Mouse (Mus musculus): ENCODE measurements around the gene 2010300C02Rik. TPM values are rescaled to one million over a fixed set of nuclear protein-coding genes. Genes with fewer than 3 reads are reported as not detected.

The 2010300C02Rik gene
- polyA plus RNA-seq, 1 experiment from 2014 or later, result 0.42 TPM

GRCm38 (mm10) chr1:37735932-37736331, 16.0 kb upstream of the 2010300C02Rik start:
- no peak overlapping the region for H3K4me3 ChIP-seq (ENCODE audit: low read depth, low read length)
- H3K27ac ChIP-seq (ENCODE audit: low read length), result no peak overlapping the region
- H3K36me3 ChIP-seq (ENCODE audit: control insufficient read depth, insufficient read depth), result no peaks in the 10 kb centered on the region
- H3K9me3 ChIP-seq (replicated peaks; ENCODE audit: control insufficient read depth, low read length), result no peaks in the 10 kb centered on the region
- H3K9ac ChIP-seq (ENCODE audit: low read depth, low read length), result no peak overlapping the region
- no peaks in the 10 kb centered on the region for H3K4me1 ChIP-seq (ENCODE audit: control insufficient read depth, low read depth, low read length)
- H3K4me2 ChIP-seq (ENCODE audit: low read depth, low read length), result no peak overlapping the region
- WGBS (ENCODE audit: insufficient replicate concordance), result 39% methylated on average over 5 of the region's 5 CpGs
- no peak for ATAC-seq (ENCODE audit: low read depth)
- no peaks in the 10 kb centered on the region for H3K27me3 ChIP-seq (ENCODE audit: control insufficient read depth, insufficient read depth, low read depth, low read length)

- no peaks in the 10 kb centered on the region for H3K4me1 ChIP-seq (ENCODE audit: control insufficient read depth, low read depth, low read length)
- H3K9ac ChIP-seq (ENCODE audit: low read depth, low read length), result no peak overlapping the region
- no peak overlapping the region for H3K27ac ChIP-seq (ENCODE audit: low read length)
- H3K9me3 ChIP-seq (replicated peaks; ENCODE audit: control insufficient read depth, low read length), result no peaks in the 10 kb centered on the region
- no peaks in the 10 kb centered on the region for H3K27me3 ChIP-seq (ENCODE audit: control insufficient read depth, insufficient read depth, low read depth, low read length)
- H3K36me3 ChIP-seq (ENCODE audit: control insufficient read depth, insufficient read depth), result no peaks in the 10 kb centered on the region
- WGBS (ENCODE audit: insufficient replicate concordance), result 50% methylated on average over 7 of the region's 7 CpGs
- H3K4me3 ChIP-seq (ENCODE audit: low read depth, low read length), result no peak overlapping the region
- ATAC-seq (ENCODE audit: low read depth), result no peak
- no peak overlapping the region for H3K4me2 ChIP-seq (ENCODE audit: low read depth, low read length)
These were observed 15.0 kb upstream of the 2010300C02Rik start for GRCm38 (mm10) chr1:37734841-37735240.

GRCm38 (mm10) chr1:37729353-37729752, 9.5 kb upstream of the 2010300C02Rik start:
- 70% methylated on average over 8 of the region's 8 CpGs for WGBS (ENCODE audit: insufficient replicate concordance)
- H3K4me1 ChIP-seq (ENCODE audit: control insufficient read depth, low read depth, low read length), result no peaks in the 10 kb centered on the region
- no peak for ATAC-seq (ENCODE audit: low read depth)
- no peaks in the 10 kb centered on the region for H3K36me3 ChIP-seq (ENCODE audit: control insufficient read depth, insufficient read depth)
- H3K27me3 ChIP-seq (ENCODE audit: control insufficient read depth, insufficient read depth, low read depth, low read length), result no peaks in the 10 kb centered on the region
- no peak overlapping the region for H3K27ac ChIP-seq (ENCODE audit: low read length)
- H3K4me3 ChIP-seq (ENCODE audit: low read depth, low read length), result no peak overlapping the region
- H3K9ac ChIP-seq (ENCODE audit: low read depth, low read length), result no peak overlapping the region
- H3K4me2 ChIP-seq (ENCODE audit: low read depth, low read length), result no peak overlapping the region
- no peaks in the 10 kb centered on the region for H3K9me3 ChIP-seq (replicated peaks; ENCODE audit: control insufficient read depth, low read length)

GRCm38 (mm10) chr1:37728053-37728452, 8.2 kb upstream of the 2010300C02Rik start:
- Histone ChIP-seq H3K27me3 (ENCODE audit: control insufficient read depth, insufficient read depth, low read depth, low read length) (no peaks in the 10 kb centered on the region), H3K4me3 (ENCODE audit: low read depth, low read length) (no peak overlapping the region), H3K9me3 (replicated peaks; ENCODE audit: control insufficient read depth, low read length) (no peaks in the 10 kb centered on the region), H3K9ac (ENCODE audit: low read depth, low read length) (no peak overlapping the region), H3K4me1 (ENCODE audit: control insufficient read depth, low read depth, low read length) (no peaks in the 10 kb centered on the region), H3K27ac (ENCODE audit: low read length) (no peak overlapping the region), H3K36me3 (ENCODE audit: control insufficient read depth, insufficient read depth) (no peaks in the 10 kb centered on the region), H3K4me2 (ENCODE audit: low read depth, low read length) (no peak overlapping the region)
- WGBS (ENCODE audit: insufficient replicate concordance), result 53% methylated on average over 10 of the region's 10 CpGs
- ATAC-seq (ENCODE audit: low read depth), result no peak

- Histone ChIP-seq H3K9ac (ENCODE audit: low read depth, low read length) (no peak overlapping the region), H3K36me3 (ENCODE audit: control insufficient read depth, insufficient read depth) (no peaks in the 10 kb centered on the region), H3K4me2 (ENCODE audit: low read depth, low read length) (no peak overlapping the region), H3K4me1 (ENCODE audit: control insufficient read depth, low read depth, low read length) (no peaks in the 10 kb centered on the region), H3K27ac (ENCODE audit: low read length) (no peak overlapping the region), H3K9me3 (replicated peaks; ENCODE audit: control insufficient read depth, low read length) (no peaks in the 10 kb centered on the region), H3K27me3 (ENCODE audit: control insufficient read depth, insufficient read depth, low read depth, low read length) (no peaks in the 10 kb centered on the region), H3K4me3 (ENCODE audit: low read depth, low read length) (no peak overlapping the region)
- no peak for ATAC-seq (ENCODE audit: low read depth)
- 62% methylated on average over 8 of the region's 8 CpGs for WGBS (ENCODE audit: insufficient replicate concordance)
These were observed 7.3 kb upstream of the 2010300C02Rik start for GRCm38 (mm10) chr1:37727186-37727585.

DNA sequence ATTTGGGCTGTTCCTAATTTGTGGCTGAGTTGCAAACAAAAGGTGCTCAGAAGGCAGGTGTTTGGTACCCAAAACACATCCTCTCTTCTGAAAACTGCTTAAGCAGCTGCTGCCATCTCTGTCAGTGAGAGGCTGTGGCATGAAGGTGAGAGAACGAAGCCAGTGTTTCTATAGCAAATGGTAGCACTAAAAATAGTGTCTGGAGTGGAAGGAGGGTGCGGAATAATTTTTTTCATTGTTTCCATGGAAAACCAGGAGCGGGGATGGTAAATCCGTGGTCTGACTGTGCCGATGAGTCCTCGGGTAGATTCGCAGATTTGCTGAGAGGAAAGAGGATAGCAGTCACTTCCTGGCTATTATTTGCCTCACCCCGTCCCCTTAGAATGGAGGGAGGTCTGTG, 6.5 kb upstream of the 2010300C02Rik start:
- Histone ChIP-seq H3K9ac (ENCODE audit: low read depth, low read length) (no peak overlapping the region), H3K4me1 (ENCODE audit: control insufficient read depth, low read depth, low read length) (no peaks in the 10 kb centered on the region), H3K36me3 (ENCODE audit: control insufficient read depth, insufficient read depth) (no peaks in the 10 kb centered on the region), H3K27me3 (ENCODE audit: control insufficient read depth, insufficient read depth, low read depth, low read length) (no peaks in the 10 kb centered on the region), H3K9me3 (replicated peaks; ENCODE audit: control insufficient read depth, low read length) (no peaks in the 10 kb centered on the region), H3K4me2 (ENCODE audit: low read depth, low read length) (no peak overlapping the region), H3K27ac (ENCODE audit: low read length) (no peak overlapping the region), H3K4me3 (ENCODE audit: low read depth, low read length) (no peak overlapping the region)
- WGBS (ENCODE audit: insufficient replicate concordance), result 52% methylated on average over 8 of the region's 8 CpGs
- no peak for ATAC-seq (ENCODE audit: low read depth)

DNA sequence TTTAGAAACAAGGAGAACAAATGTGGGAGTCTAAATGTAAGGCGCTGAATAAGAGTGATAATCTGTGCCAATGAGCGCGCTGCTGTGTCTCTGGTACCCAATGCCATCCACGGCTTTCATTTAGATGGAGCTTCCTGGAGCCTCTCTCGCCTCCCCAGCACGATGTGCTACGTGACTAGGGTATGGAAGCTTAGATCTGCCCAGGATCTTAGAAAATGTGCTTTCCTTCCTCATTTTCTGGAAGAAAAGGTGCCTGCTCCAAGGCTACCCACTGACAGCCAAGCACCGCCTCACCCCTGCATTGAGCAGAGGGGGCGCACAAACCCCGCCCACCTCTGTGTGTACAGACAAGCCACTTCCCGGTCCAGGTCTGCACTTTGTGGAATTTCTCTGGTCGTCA, 6.0 kb upstream of the 2010300C02Rik start:
- H3K4me3 ChIP-seq (ENCODE audit: low read depth, low read length), result no peak overlapping the region
- peaks cover 4% of the 10 kb centered on the region; the same call in 1 of the 2 replicates for H3K27me3 ChIP-seq (ENCODE audit: control insufficient read depth, insufficient read depth, low read depth, low read length)
- no peak overlapping the region for H3K9ac ChIP-seq (ENCODE audit: low read depth, low read length)
- H3K9me3 ChIP-seq (replicated peaks; ENCODE audit: control insufficient read depth, low read length), result no peaks in the 10 kb centered on the region
- no peak for ATAC-seq (ENCODE audit: low read depth)
- WGBS (ENCODE audit: insufficient replicate concordance), result 34% methylated on average over 12 of the region's 12 CpGs
- H3K27ac ChIP-seq (ENCODE audit: low read length), result no peak overlapping the region
- no peaks in the 10 kb centered on the region for H3K36me3 ChIP-seq (ENCODE audit: control insufficient read depth, insufficient read depth)
- no peaks in the 10 kb centered on the region for H3K4me1 ChIP-seq (ENCODE audit: control insufficient read depth, low read depth, low read length)
- no peak overlapping the region for H3K4me2 ChIP-seq (ENCODE audit: low read depth, low read length)

- H3K27ac ChIP-seq (ENCODE audit: low read length), result no peak overlapping the region
- 49% methylated on average over 5 of the region's 5 CpGs for WGBS (ENCODE audit: insufficient replicate concordance)
- H3K4me1 ChIP-seq (ENCODE audit: control insufficient read depth, low read depth, low read length), result no peaks in the 10 kb centered on the region; the same call in 1 of the 2 replicates
- ATAC-seq (ENCODE audit: low read depth), result no peak
- H3K36me3 ChIP-seq (ENCODE audit: control insufficient read depth, insufficient read depth), result no peaks in the 10 kb centered on the region
- no peaks in the 10 kb centered on the region for H3K9me3 ChIP-seq (replicated peaks; ENCODE audit: control insufficient read depth, low read length)
- H3K9ac ChIP-seq (ENCODE audit: low read depth, low read length), result no peak overlapping the region
- no peak overlapping the region for H3K4me3 ChIP-seq (ENCODE audit: low read depth, low read length)
- peaks cover 33% of the 10 kb centered on the region for H3K27me3 ChIP-seq (ENCODE audit: control insufficient read depth, insufficient read depth, low read depth, low read length)
- H3K4me2 ChIP-seq (ENCODE audit: low read depth, low read length), result no peak overlapping the region
These were observed 1.2 kb upstream of the 2010300C02Rik start for GRCm38 (mm10) chr1:37721092-37721491.

- Histone ChIP-seq H3K27ac (ENCODE audit: low read length) (no peak overlapping the region), H3K4me2 (ENCODE audit: low read depth, low read length) (peak overlapping the region; percentile 70), H3K4me1 (ENCODE audit: control insufficient read depth, low read depth, low read length) (no peaks in the 10 kb centered on the region; the same call in 1 of the 2 replicates), H3K9ac (ENCODE audit: low read depth, low read length) (no peak overlapping the region), H3K4me3 (ENCODE audit: low read depth, low read length) (peak overlapping the region; percentile 55), H3K9me3 (replicated peaks; ENCODE audit: control insufficient read depth, low read length) (no peaks in the 10 kb centered on the region), H3K36me3 (ENCODE audit: control insufficient read depth, insufficient read depth) (no peaks in the 10 kb centered on the region), H3K27me3 (ENCODE audit: control insufficient read depth, insufficient read depth, low read depth, low read length) (peaks cover 33% of the 10 kb centered on the region)
- WGBS (ENCODE audit: insufficient replicate concordance), result 7% methylated on average over 49 of the region's 49 CpGs
- no peak for ATAC-seq (ENCODE audit: low read depth)
These were observed 708 bp downstream of the 2010300C02Rik start for GRCm38 (mm10) chr1:37719030-37719723.
